Mouse (Mus musculus) kidney, postnatal 14 days (tissue): Measurements from ENCODE around the gene Atoh8.
A peak's percentile ranks its signal among the peaks of the same experiment; 100 is the strongest.

Experiments used
- DNase-seq: peaks from one replicate; pipeline ENCODE4 v3.0.0; 2022; ENCODE audit warnings: mixed read lengths

Gene Atoh8

GRCm38 (mm10) chr6:72225686-72226085, 9.7 kb downstream of the Atoh8 start:
- DNase-seq = no peak

GRCm38 (mm10) chr6:72223892-72224291, 11.5 kb downstream of the Atoh8 start:
- no peak for DNase-seq

- no peak for DNase-seq
These were observed 12.5 kb downstream of the Atoh8 start for GRCm38 (mm10) chr6:72222876-72223275.

GRCm38 (mm10) chr6:72222271-72222724, 13.1 kb downstream of the Atoh8 start:
- DNase-seq = no peak

GRCm38 (mm10) chr6:72221271-72221670, 14.1 kb downstream of the Atoh8 start:
- no peak for DNase-seq

- peak; percentile 47 for DNase-seq
These were observed 15.8 kb downstream of the Atoh8 start for GRCm38 (mm10) chr6:72219549-72219948.

GRCm38 (mm10) chr6:72218281-72218680, 17.1 kb downstream of the Atoh8 start:
- peak; percentile 46 for DNase-seq

- DNase-seq = no peak
These were observed 18.0 kb downstream of the Atoh8 start for GRCm38 (mm10) chr6:72217415-72217784.

GRCm38 (mm10) chr6:72216681-72217414, 18.5 kb downstream of the Atoh8 start:
- DNase-seq = peak; percentile 99

GRCm38 (mm10) chr6:72215582-72215981, 19.8 kb downstream of the Atoh8 start:
- no peak for DNase-seq

GRCm38 (mm10) chr6:72211360-72211759, 24.0 kb downstream of the Atoh8 start:
- DNase-seq = no peak

GRCm38 (mm10) chr6:72210823-72211222, 24.6 kb downstream of the Atoh8 start:
- no peak for DNase-seq

GRCm38 (mm10) chr6:72209738-72210137, 25.6 kb downstream of the Atoh8 start:
- DNase-seq = no peak

- no peak for DNase-seq
These were observed 26.9 kb downstream of the Atoh8 start for GRCm38 (mm10) chr6:72208406-72209045.

- DNase-seq = no peak
These were observed 29.4 kb downstream of the Atoh8 start for GRCm38 (mm10) chr6:72206021-72206420.

- peak; percentile 33 for DNase-seq
These were observed 30.5 kb downstream of the Atoh8 start for GRCm38 (mm10) chr6:72204858-72205257.

- peak; percentile 54 for DNase-seq
These were observed 32.1 kb downstream of the Atoh8 start for GRCm38 (mm10) chr6:72203279-72203678.

- DNase-seq = no peak
These were observed 32.6 kb downstream of the Atoh8 start for GRCm38 (mm10) chr6:72202732-72203131.

- peak; percentile 70 for DNase-seq
These were observed 34.7 kb downstream of the Atoh8 start for GRCm38 (mm10) chr6:72200595-72201256.

- no peak for DNase-seq
These were observed 37.9 kb downstream of the Atoh8 start for GRCm38 (mm10) chr6:72197515-72197914.

GRCm38 (mm10) chr6:72196660-72197059, 38.7 kb downstream of the Atoh8 start:
- DNase-seq = no peak

GRCm38 (mm10) chr6:72190577-72190976, 44.8 kb downstream of the Atoh8 start:
- no peak for DNase-seq

GRCm38 (mm10) chr6:72190120-72190519, 45.3 kb downstream of the Atoh8 start:
- DNase-seq = no peak
